Mouse (Mus musculus): ENCODE results near the gene Pigf.

GRCm38 (mm10) chr17:86965121-86965520 lies 60.1 kb downstream of the Pigf start:
- TF ChIP-seq CTCF (IDR thresholded peaks at IDR 0.05; ENCODE audit: low read depth, low read length) (no peak), POLR2A (IDR thresholded peaks at IDR 0.05; ENCODE audit: borderline replicate concordance, low read depth, low read length) (no peak)

Data from bone marrow macrophage, adult 2 months (primary cell).